Mouse (Mus musculus): ENCODE results near the gene Stat2. TPM values are rescaled to one million over a fixed set of nuclear protein-coding genes. Genes with fewer than 3 reads are reported as not detected.
A peak's percentile ranks its signal among the peaks of the same experiment; 100 is the strongest.
"Not testable (repeated sequence)": the region's sequence is repeated elsewhere in the genome, so short reads cannot be mapped to it uniquely, and the experiment has no call there.

Gene Stat2
- polyA plus RNA-seq, 1 experiment from 2014 or later: 13.3 TPM

DNA sequence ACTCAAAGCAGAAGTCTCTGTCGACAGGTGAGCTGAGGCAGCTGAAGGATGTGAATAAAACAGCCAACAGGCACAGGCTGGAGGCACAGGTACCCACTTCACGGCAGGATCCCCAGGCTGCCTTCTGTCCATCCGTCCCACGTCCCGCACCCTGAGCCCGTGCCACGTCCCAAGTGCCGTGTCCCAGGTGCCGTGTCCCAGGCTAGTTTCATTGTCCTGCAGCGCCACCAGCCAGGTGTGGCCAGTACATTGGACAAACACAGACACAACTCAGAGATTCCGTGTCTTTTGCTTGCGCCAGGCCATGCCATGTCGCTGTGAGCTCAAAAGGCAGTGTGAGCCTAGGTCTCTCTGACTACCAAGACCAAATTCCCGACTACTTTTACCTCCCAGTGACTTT, 11.3 kb downstream of the Stat2 start:
- no peak overlapping the region for H3K9ac ChIP-seq
- no peaks in the 10 kb centered on the region for H3K4me1 ChIP-seq
- H3K4me3 ChIP-seq: no peak overlapping the region
- H3K27ac ChIP-seq: no peak overlapping the region
- no peaks in the 10 kb centered on the region for H3K27me3 ChIP-seq
- no peak for ATAC-seq (ENCODE audit: insufficient number of reproducible peaks, low FRiP score, low TSS enrichment, low read depth)
- WGBS: 90% methylated on average over 14 of the region's 14 CpGs
- H3K36me3 ChIP-seq: peaks cover 65% of the 10 kb centered on the region
- no peak overlapping the region for H3K4me2 ChIP-seq
- H3K9me3 ChIP-seq: no peaks in the 10 kb centered on the region

DNA sequence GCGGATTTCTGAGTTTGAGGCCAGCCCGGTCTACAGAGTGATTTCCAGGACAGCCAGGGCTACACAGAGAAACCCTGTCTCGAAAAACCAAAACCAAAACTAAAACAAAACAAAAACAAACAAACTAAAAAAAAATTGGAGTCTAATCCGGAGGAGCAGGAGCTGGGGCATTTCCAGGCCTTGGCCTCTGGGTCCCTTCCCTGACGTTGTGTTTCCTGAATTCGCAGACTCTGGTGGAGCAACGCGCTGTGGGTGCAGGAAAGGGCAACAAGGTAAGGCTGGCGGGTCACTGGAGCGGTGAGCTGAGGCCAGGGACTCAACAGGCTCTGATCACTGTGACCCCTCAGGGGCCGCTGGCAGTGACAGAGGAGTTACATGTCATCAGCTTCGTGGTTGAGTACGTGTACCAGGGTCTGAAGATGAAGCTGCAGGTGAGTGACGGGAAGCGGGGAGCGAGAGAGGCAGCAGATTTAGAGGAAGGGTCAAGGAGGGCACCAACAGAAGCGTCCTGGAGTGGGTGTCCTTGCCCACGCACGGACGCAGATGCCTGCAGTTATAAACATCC, 12.6 kb downstream of the Stat2 start:
- Histone ChIP-seq H3K4me1 (no peaks in the 10 kb centered on the region), H3K27ac (no peak overlapping the region), H3K27me3 (no peaks in the 10 kb centered on the region), H3K9me3 (no peaks in the 10 kb centered on the region), H3K36me3 (peaks cover 65% of the 10 kb centered on the region), H3K4me3 (no peak overlapping the region), H3K9ac (no peak overlapping the region), H3K4me2 (no peak overlapping the region)
- WGBS: 92% methylated on average over 20 of the region's 20 CpGs
- ATAC-seq (ENCODE audit: insufficient number of reproducible peaks, low FRiP score, low TSS enrichment, low read depth): no peak

- H3K27ac ChIP-seq: no peak overlapping the region
- 65% methylated on average over 31 of the region's 31 CpGs for WGBS
- no peak overlapping the region for H3K9ac ChIP-seq
- no peak overlapping the region for H3K4me2 ChIP-seq
- H3K9me3 ChIP-seq: no peaks in the 10 kb centered on the region
- H3K27me3 ChIP-seq: no peaks in the 10 kb centered on the region
- H3K4me3 ChIP-seq: no peak overlapping the region
- no peak for ATAC-seq (ENCODE audit: insufficient number of reproducible peaks, low FRiP score, low TSS enrichment, low read depth)
- H3K4me1 ChIP-seq: no peaks in the 10 kb centered on the region
- H3K36me3 ChIP-seq: peaks cover 67% of the 10 kb centered on the region
Observed at GRCm38 (mm10) chr10:128283604-128284579, 13.5 kb downstream of the Stat2 start.

DNA sequence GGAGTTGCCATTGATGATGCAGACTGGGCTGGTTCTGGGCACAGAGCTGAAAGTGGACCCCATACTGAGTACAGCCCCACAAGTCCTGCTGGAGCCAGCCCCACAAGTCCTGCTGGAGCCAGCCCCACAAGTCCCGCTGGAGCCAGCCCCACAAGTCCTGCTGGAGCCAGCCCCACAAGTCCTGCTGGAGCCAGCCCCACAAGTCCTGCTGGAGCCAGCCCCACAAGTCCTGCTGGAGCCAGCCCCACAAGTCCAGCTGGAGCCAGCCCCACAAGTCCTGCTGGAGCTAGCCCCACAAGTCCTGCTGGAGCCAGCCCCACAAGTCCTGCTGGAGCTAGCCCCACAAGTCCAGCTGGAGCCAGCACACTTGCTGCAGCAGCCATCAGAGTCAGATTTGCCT, 20.2 kb downstream of the Stat2 start:
- 91% methylated on average over 1 of the region's 1 CpGs for WGBS
- H3K27me3 ChIP-seq; H3K27ac ChIP-seq; H3K9ac ChIP-seq; ATAC-seq (ENCODE audit: insufficient number of reproducible peaks, low FRiP score, low TSS enrichment, low read depth); H3K9me3 ChIP-seq; H3K4me2 ChIP-seq; H3K4me3 ChIP-seq; H3K4me1 ChIP-seq: not testable (repeated sequence)
- peaks cover 47% of the 10 kb centered on the region for H3K36me3 ChIP-seq

GRCm38 (mm10) chr10:128296370-128297090, 26.2 kb downstream of the Stat2 start:
- H3K36me3 ChIP-seq: peaks cover 11% of the 10 kb centered on the region
- no peak overlapping the region for H3K4me2 ChIP-seq
- H3K4me3 ChIP-seq: no peak overlapping the region
- WGBS: 79% methylated on average over 13 of the region's 13 CpGs
- H3K9me3 ChIP-seq: no peaks in the 10 kb centered on the region
- H3K9ac ChIP-seq: no peak overlapping the region
- peaks cover 5% of the 10 kb centered on the region for H3K4me1 ChIP-seq
- ATAC-seq (ENCODE audit: insufficient number of reproducible peaks, low FRiP score, low TSS enrichment, low read depth): no peak
- H3K27ac ChIP-seq: no peak overlapping the region
- no peaks in the 10 kb centered on the region for H3K27me3 ChIP-seq

DNA sequence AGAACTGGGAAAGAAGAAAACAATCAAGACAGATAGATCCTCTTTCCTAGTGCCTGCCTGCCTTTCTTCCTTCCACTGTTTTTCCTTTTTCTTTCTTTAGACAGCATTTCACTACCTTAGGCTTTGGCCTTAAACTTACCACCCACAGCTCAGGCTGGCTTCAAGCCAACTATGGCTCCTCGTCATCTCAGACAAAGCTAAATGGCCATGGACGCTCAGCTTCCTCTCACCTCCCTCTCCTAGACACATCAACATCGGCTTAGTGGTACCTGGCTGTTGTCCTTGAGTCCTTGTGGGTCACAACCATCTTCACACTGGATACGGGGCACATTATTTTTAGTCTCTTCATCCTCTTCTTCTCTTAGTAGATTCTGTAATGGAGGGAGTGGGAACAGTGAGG, 26.9 kb downstream of the Stat2 start:
- 67% methylated on average over 4 of the region's 4 CpGs for WGBS
- Histone ChIP-seq H3K36me3 (peaks cover 5% of the 10 kb centered on the region; the same call in 1 of the 2 replicates), H3K27me3 (no peaks in the 10 kb centered on the region), H3K27ac (no peak overlapping the region), H3K9ac (no peak overlapping the region), H3K4me1 (peaks cover 7% of the 10 kb centered on the region), H3K4me3 (no peak overlapping the region), H3K4me2 (no peak overlapping the region), H3K9me3 (no peaks in the 10 kb centered on the region)
- ATAC-seq (ENCODE audit: insufficient number of reproducible peaks, low FRiP score, low TSS enrichment, low read depth): no peak

GRCm38 (mm10) chr10:128297622-128298021, 27.3 kb downstream of the Stat2 start:
- no peak overlapping the region for H3K4me3 ChIP-seq
- no peaks in the 10 kb centered on the region for H3K27me3 ChIP-seq
- no peak overlapping the region for H3K4me2 ChIP-seq
- 53% methylated on average over 11 of the region's 11 CpGs for WGBS
- H3K36me3 ChIP-seq: 0 out of 2 replicates have a peak, but pooled peaks cover 1% of the 10 kb centered on the region
- peaks cover 11% of the 10 kb centered on the region for H3K4me1 ChIP-seq
- no peak for ATAC-seq (ENCODE audit: insufficient number of reproducible peaks, low FRiP score, low TSS enrichment, low read depth)
- H3K9ac ChIP-seq: no peak overlapping the region
- no peak overlapping the region; the same call in 1 of the 2 replicates for H3K27ac ChIP-seq
- no peaks in the 10 kb centered on the region for H3K9me3 ChIP-seq

DNA sequence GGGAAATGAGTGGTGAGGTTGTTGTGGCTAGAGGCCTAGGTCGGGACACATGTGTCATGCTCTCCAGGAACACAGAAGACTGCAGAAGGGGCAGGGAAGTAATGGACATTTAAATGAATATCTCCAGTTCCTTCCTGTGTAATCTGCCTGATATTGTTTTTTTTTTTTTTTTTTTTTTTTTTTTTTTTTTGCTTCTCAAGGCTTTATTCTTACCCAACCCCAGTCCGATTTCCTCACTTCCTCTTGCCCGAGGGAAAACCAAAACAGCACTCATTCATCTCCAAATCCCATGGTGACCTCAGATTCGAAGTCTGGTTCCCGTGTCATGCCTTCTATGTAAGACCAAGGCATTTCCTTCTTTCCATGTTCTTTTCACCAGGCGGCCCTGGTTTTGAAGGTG, 27.9 kb downstream of the Stat2 start:
- 72% methylated on average over 6 of the region's 6 CpGs for WGBS

GRCm38 (mm10) chr10:128298702-128299171, 28.4 kb downstream of the Stat2 start, which contains the start of gene Il23a:
Gene Il23a (minus strand): TSS chr10:128298752.
- peaks cover 11% of the 10 kb centered on the region for H3K4me1 ChIP-seq
- 77% methylated on average over 11 of the region's 11 CpGs for WGBS
- H3K9ac ChIP-seq: no peak within 1 kb of the TSS
- no peaks in the 10 kb centered on the region for H3K36me3 ChIP-seq
- no peak within 1 kb of the TSS; the same call in 1 of the 2 replicates for H3K27ac ChIP-seq
- no peaks in the 10 kb centered on the region for H3K27me3 ChIP-seq
- H3K4me2 ChIP-seq: no peak within 1 kb of the TSS
- H3K4me3 ChIP-seq: no peak within 1 kb of the TSS
- ATAC-seq (ENCODE audit: insufficient number of reproducible peaks, low FRiP score, low TSS enrichment, low read depth): no peak
- no peaks in the 10 kb centered on the region for H3K9me3 ChIP-seq

More for the DNA sequence above, 27.9 kb downstream of the Stat2 start:
- Histone ChIP-seq H3K36me3 (no peaks in the 10 kb centered on the region), H3K9ac (no peak overlapping the region), H3K9me3 (no peaks in the 10 kb centered on the region), H3K4me3 (no peak overlapping the region), H3K4me1 (peaks cover 11% of the 10 kb centered on the region), H3K27ac (no peak overlapping the region), H3K4me2 (no peak overlapping the region), H3K27me3 (no peaks in the 10 kb centered on the region)
- ATAC-seq (ENCODE audit: insufficient number of reproducible peaks, low FRiP score, low TSS enrichment, low read depth): no peak

- H3K27ac ChIP-seq: peak overlapping the region; percentile 97
- 35% methylated on average over 3 of the region's 3 CpGs for WGBS
- H3K9me3 ChIP-seq: no peaks in the 10 kb centered on the region
- peak overlapping the region; percentile 71 for H3K4me2 ChIP-seq
- no peak for ATAC-seq (ENCODE audit: insufficient number of reproducible peaks, low FRiP score, low TSS enrichment, low read depth)
- peak overlapping the region; percentile 60 for H3K4me3 ChIP-seq
- no peaks in the 10 kb centered on the region for H3K36me3 ChIP-seq
- H3K4me1 ChIP-seq: peaks cover 20% of the 10 kb centered on the region
- H3K27me3 ChIP-seq: no peaks in the 10 kb centered on the region
- H3K9ac ChIP-seq: peak overlapping the region; percentile 79
Observed at GRCm38 (mm10) chr10:128302357-128302756, 32.0 kb downstream of the Stat2 start.

- Histone ChIP-seq H3K27ac (peak overlapping the region; percentile 97), H3K27me3 (no peaks in the 10 kb centered on the region), H3K9me3 (no peaks in the 10 kb centered on the region), H3K4me3 (peak overlapping the region; percentile 60), H3K4me1 (peaks cover 18% of the 10 kb centered on the region), H3K9ac (peak overlapping the region; percentile 79), H3K4me2 (peak overlapping the region; percentile 71), H3K36me3 (no peaks in the 10 kb centered on the region)
- under 1% methylated on average over 9 of the region's 9 CpGs for WGBS
- 0 out of 2 replicates have a peak, but pooled peaks have one; percentile 45 for ATAC-seq (ENCODE audit: insufficient number of reproducible peaks, low FRiP score, low TSS enrichment, low read depth)
Observed at GRCm38 (mm10) chr10:128302785-128303125, 32.4 kb downstream of the Stat2 start.

All from limb, embryonic 15.5 days (tissue).